Mouse (Mus musculus): ENCODE measurements around the gene Elmod3.
A peak's percentile ranks its signal among the peaks of the same experiment; 100 is the strongest.

The Elmod3 gene

GRCm38 (mm10) chr6:72570644-72571397 is 27.4 kb downstream of the Elmod3 start:
- DNase-seq (ENCODE audit: low read depth), result no peak

- no peak for DNase-seq (ENCODE audit: low read depth)
Observed at GRCm38 (mm10) chr6:72568736-72569135, 29.5 kb downstream of the Elmod3 start.

- peak; percentile 58 for DNase-seq (ENCODE audit: low read depth)
Observed at GRCm38 (mm10) chr6:72567508-72567907, 30.7 kb downstream of the Elmod3 start.

- DNase-seq (ENCODE audit: low read depth), result peak; percentile 87
Observed at GRCm38 (mm10) chr6:72566044-72566443, 32.2 kb downstream of the Elmod3 start.

- no peak for DNase-seq (ENCODE audit: low read depth)
Observed at GRCm38 (mm10) chr6:72565506-72565905, 32.7 kb downstream of the Elmod3 start.

GRCm38 (mm10) chr6:72562894-72563293 is 35.3 kb downstream of the Elmod3 start:
- DNase-seq (ENCODE audit: low read depth), result no peak

- DNase-seq (ENCODE audit: low read depth), result no peak
Observed at GRCm38 (mm10) chr6:72562486-72562885, 35.7 kb downstream of the Elmod3 start.

- no peak for DNase-seq (ENCODE audit: low read depth)
Observed at GRCm38 (mm10) chr6:72560801-72561200, 37.4 kb downstream of the Elmod3 start.

GRCm38 (mm10) chr6:72553079-72553412 is 45.2 kb downstream of the Elmod3 start:
- DNase-seq (ENCODE audit: low read depth), result no peak

- peak; percentile 91 for DNase-seq (ENCODE audit: low read depth)
Observed at GRCm38 (mm10) chr6:72552171-72553078, 45.8 kb downstream of the Elmod3 start.

- DNase-seq (ENCODE audit: low read depth), result peak; percentile 81
Observed at GRCm38 (mm10) chr6:72550503-72551100, 47.6 kb downstream of the Elmod3 start.

- DNase-seq (ENCODE audit: low read depth), result peak; percentile 67
Observed at GRCm38 (mm10) chr6:72550025-72550424, 48.2 kb downstream of the Elmod3 start.

- peak; percentile 93 for DNase-seq (ENCODE audit: low read depth)
Observed at GRCm38 (mm10) chr6:72549041-72549580, 49.1 kb downstream of the Elmod3 start.

GRCm38 (mm10) chr6:72547862-72548261 is 50.4 kb downstream of the Elmod3 start:
- DNase-seq (ENCODE audit: low read depth), result no peak

GRCm38 (mm10) chr6:72547121-72547520 is 51.1 kb downstream of the Elmod3 start:
- no peak for DNase-seq (ENCODE audit: low read depth)

GRCm38 (mm10) chr6:72545377-72545776 is 52.8 kb downstream of the Elmod3 start:
- DNase-seq (ENCODE audit: low read depth), result no peak

- peak; percentile 86 for DNase-seq (ENCODE audit: low read depth)
Observed at GRCm38 (mm10) chr6:72544283-72544987, 53.8 kb downstream of the Elmod3 start, which contains the start of gene Capg. Capg (plus strand) TSS chr6:72544391.

- no peak for DNase-seq (ENCODE audit: low read depth)
Observed at GRCm38 (mm10) chr6:72543265-72543850, 54.9 kb downstream of the Elmod3 start.

- peak; percentile 97 for DNase-seq (ENCODE audit: low read depth)
Observed at GRCm38 (mm10) chr6:72538562-72539031, 59.6 kb downstream of the Elmod3 start.

- DNase-seq (ENCODE audit: low read depth), result peak; percentile 31
Observed at GRCm38 (mm10) chr6:72537998-72538500, 60.2 kb downstream of the Elmod3 start.

- DNase-seq (ENCODE audit: low read depth), result peak; percentile 91
Observed at GRCm38 (mm10) chr6:72535165-72535564, 63.0 kb downstream of the Elmod3 start.

All from 416B (cell line).